Mouse (Mus musculus) gastrocnemius, adult 8-10 months (tissue): ENCODE measurements around the gene Cdv3. TPM values are rescaled to one million over a fixed set of nuclear protein-coding genes. Genes with fewer than 3 reads are reported as not detected.

Source experiments
- total RNA-seq, 4 experiments: library from RNA; stranded (reverse); gene quantifications; 2 replicates each; pipeline ENCODE4 v1.2.4; 2022

Cdv3 gene
- total RNA-seq, 4 experiments from 2014 or later = 221 to 238 (median 225) TPM

Other genes starting within 250 kb of the Cdv3 start
- 10 to 100 TPM; 15.1 to 18.3 (median 16.9) TPM for gene Srprb, start 163.7 kb downstream of the Cdv3 start, total RNA-seq
- 1 to 10 TPM; 2.0 to 6.9 (median 3.6) TPM for gene Gm20425, start 135.5 kb downstream of the Cdv3 start, total RNA-seq
- 10 to 100 TPM in 3 of 4 experiments, 1 to 10 TPM in 1; 3.2 to 24.7 (median 18.7) TPM for gene Trf, start 135.4 kb downstream of the Cdv3 start, total RNA-seq
- gene 1300017J02Rik, start 60.8 kb downstream of the Cdv3 start, total RNA-seq = under 1 TPM in 1 of 4 experiments, not detected in 3; 0.19 TPM
- 1 to 10 TPM; 5.1 to 8.1 (median 6.4) TPM for gene Topbp1, start 60.6 kb downstream of the Cdv3 start, total RNA-seq
- under 1 TPM in 3 of 4 experiments, not detected in 1; 0.40 to 0.77 (median 0.58) TPM for gene Bfsp2, start 114.6 kb upstream of the Cdv3 start, total RNA-seq